Mouse (Mus musculus) midbrain, embryonic 16.5 days (tissue): ENCODE results near the gene Ahnak. TPM values are rescaled to one million over a fixed set of nuclear protein-coding genes. Genes with fewer than 3 reads are reported as not detected.
A peak's percentile ranks its signal among the peaks of the same experiment; 100 is the strongest.

Experiments
- ATAC-seq: fragments of 200-750 bp; cut with Nextera tagmentation; 2 replicates; pipeline ENCODE4 v1.8.0; 2017; ENCODE audit warnings: moderate TSS enrichment
- H3K27ac ChIP-seq: fragments of 300-500 bp; sonication (generic); 2 replicates; pipeline ENCODE4 v1.5.1; 2014; ENCODE audit warnings: mild to moderate bottlenecking, low read length, mixed read lengths
- H3K27me3 ChIP-seq: fragments of 300-500 bp; sonication (generic); 2 replicates; pipeline ENCODE4 v1.6.1; 2014; ENCODE audit warnings: low read depth, low read length, mixed read lengths; ENCODE audit not compliant: control insufficient read depth, insufficient read depth
- H3K36me3 ChIP-seq: fragments of 300-500 bp; sonication (generic); 2 replicates; pipeline ENCODE4 v1.6.1; 2014; ENCODE audit warnings: mild to moderate bottlenecking, low read length, moderate library complexity, mixed read lengths; ENCODE audit not compliant: control insufficient read depth, insufficient read depth
- H3K4me1 ChIP-seq: fragments of 300-500 bp; sonication (generic); 2 replicates; pipeline ENCODE4 v1.6.1; 2014; ENCODE audit warnings: mild to moderate bottlenecking, low read length, mixed read lengths; ENCODE audit not compliant: control insufficient read depth, insufficient read depth
- H3K4me2 ChIP-seq: fragments of 300-500 bp; sonication (generic); 2 replicates; pipeline ENCODE4 v1.6.1; 2014; ENCODE audit warnings: mild to moderate bottlenecking, low read length, mixed read lengths
- H3K4me3 ChIP-seq: fragments of 300-500 bp; sonication (generic); 2 replicates; pipeline ENCODE4 v1.5.1; 2014; ENCODE audit warnings: low read depth, mild to moderate bottlenecking, low read length, moderate library complexity, mixed read lengths
- H3K9ac ChIP-seq: fragments of 300-500 bp; sonication (generic); 2 replicates; pipeline ENCODE4 v1.6.1; 2014; ENCODE audit warnings: low read depth, low read length, mixed read lengths
- H3K9me3 ChIP-seq: fragments of 300-500 bp; sonication (generic); replicated peaks from 2 replicates; pipeline ENCODE4 v1.6.1; 2014; ENCODE audit warnings: mild to moderate bottlenecking, low read length, mixed read lengths; ENCODE audit not compliant: control insufficient read depth, poor library complexity, severe bottlenecking
- WGBS: fragments of 180-500 bp; shearing (Covaris S2); extraction: QIAGEN DNeasy Blood & Tissue Kit; methylation state at CpG from one replicate; pipeline ENCODE4 v1.1.7; 2014; 5-methylcytosine and 5-hydroxymethylcytosine counted together
- polyA plus RNA-seq: library from polyadenylated mRNA; unstranded; fragments of >200 nt; fragmentation: Nextera tagmentation; extraction: Ambion mirVana; gene quantifications from 2 replicates; pipeline ENCODE4 v1.2.1, GENCODE M21; 2015

Ahnak gene
- polyA plus RNA-seq, 1 experiment from 2014 or later, result 2.7 TPM

GRCm38 (mm10) chr19:8990432-8991102 is 1.5 kb downstream of the Ahnak start:
- H3K4me1 ChIP-seq, result peaks cover 16% of the 10 kb centered on the region
- no peaks in the 10 kb centered on the region for H3K9me3 ChIP-seq
- WGBS, result 17% methylated on average over 15 of the region's 15 CpGs
- peak overlapping the region; percentile 41 for H3K4me3 ChIP-seq
- no peaks in the 10 kb centered on the region for H3K36me3 ChIP-seq
- peaks cover 13% of the 10 kb centered on the region for H3K27me3 ChIP-seq
- H3K27ac ChIP-seq, result no peak overlapping the region
- peak overlapping the region; percentile 59; the same call in 1 of the 2 replicates for H3K9ac ChIP-seq
- peak; percentile 57 for ATAC-seq
- peak overlapping the region; percentile 66 for H3K4me2 ChIP-seq

GRCm38 (mm10) chr19:8991245-8991870 is 2.3 kb downstream of the Ahnak start:
- ATAC-seq, result no peak
- Histone ChIP-seq H3K27me3 (peaks cover 13% of the 10 kb centered on the region), H3K4me2 (no peak overlapping the region; the same call in none of the 2 replicates)

GRCm38 (mm10) chr19:8991871-8992735 is 3.0 kb downstream of the Ahnak start:
- Histone ChIP-seq H3K27ac (peak overlapping the region; percentile 40; the same call in 1 of the 2 replicates), H3K4me1 (peaks cover 16% of the 10 kb centered on the region), H3K9me3 (no peaks in the 10 kb centered on the region), H3K36me3 (no peaks in the 10 kb centered on the region), H3K27me3 (peaks cover 13% of the 10 kb centered on the region), H3K4me3 (no peak overlapping the region), H3K9ac (no peak overlapping the region), H3K4me2 (no peak overlapping the region)
- 87% methylated on average over 13 of the region's 13 CpGs for WGBS
- ATAC-seq, result no peak

More at GRCm38 (mm10) chr19:8991245-8991870, 2.3 kb downstream of the Ahnak start:
- Histone ChIP-seq H3K27ac (no peak overlapping the region), H3K9ac (no peak overlapping the region), H3K9me3 (no peaks in the 10 kb centered on the region), H3K4me1 (peaks cover 16% of the 10 kb centered on the region), H3K4me3 (no peak overlapping the region), H3K36me3 (no peaks in the 10 kb centered on the region)
- 74% methylated on average over 4 of the region's 4 CpGs for WGBS

- Histone ChIP-seq H3K4me1 (peaks cover 16% of the 10 kb centered on the region), H3K27ac (peak overlapping the region; percentile 40; the same call in 1 of the 2 replicates), H3K4me2 (no peak overlapping the region), H3K36me3 (no peaks in the 10 kb centered on the region), H3K9me3 (no peaks in the 10 kb centered on the region), H3K27me3 (peaks cover 13% of the 10 kb centered on the region), H3K4me3 (no peak overlapping the region), H3K9ac (no peak overlapping the region)
- 39% methylated on average over 12 of the region's 12 CpGs for WGBS
- ATAC-seq, result no peak
Observed at GRCm38 (mm10) chr19:8992769-8993624, 3.9 kb downstream of the Ahnak start.

GRCm38 (mm10) chr19:8993625-8993912 is 4.5 kb downstream of the Ahnak start:
- WGBS, result 48% methylated on average over 2 of the region's 2 CpGs
- Histone ChIP-seq H3K9me3 (no peaks in the 10 kb centered on the region), H3K27me3 (peaks cover 13% of the 10 kb centered on the region)

GRCm38 (mm10) chr19:8994813-8995607 is 5.9 kb downstream of the Ahnak start:
- no peak for ATAC-seq
- Histone ChIP-seq H3K4me2 (no peak overlapping the region), H3K4me3 (no peak overlapping the region), H3K27me3 (peaks cover under 1% of the 10 kb centered on the region; the same call in 1 of the 2 replicates), H3K27ac (no peak overlapping the region), H3K36me3 (no peaks in the 10 kb centered on the region), H3K9ac (no peak overlapping the region), H3K9me3 (no peaks in the 10 kb centered on the region), H3K4me1 (peaks cover 5% of the 10 kb centered on the region)
- WGBS, result 82% methylated on average over 10 of the region's 10 CpGs

More at GRCm38 (mm10) chr19:8993625-8993912, 4.5 kb downstream of the Ahnak start:
- no peak for ATAC-seq
- H3K4me3 ChIP-seq, result no peak overlapping the region
- no peak overlapping the region for H3K4me2 ChIP-seq
- no peak overlapping the region for H3K27ac ChIP-seq
- no peaks in the 10 kb centered on the region for H3K36me3 ChIP-seq
- peaks cover 16% of the 10 kb centered on the region for H3K4me1 ChIP-seq
- H3K9ac ChIP-seq, result no peak overlapping the region

- no peak overlapping the region for H3K4me3 ChIP-seq
- ATAC-seq, result no peak
- no peak overlapping the region for H3K27ac ChIP-seq
- no peaks in the 10 kb centered on the region for H3K4me1 ChIP-seq
- 92% methylated on average over 6 of the region's 6 CpGs for WGBS
- H3K9me3 ChIP-seq, result no peaks in the 10 kb centered on the region
- H3K27me3 ChIP-seq, result no peaks in the 10 kb centered on the region
- H3K36me3 ChIP-seq, result no peaks in the 10 kb centered on the region
- H3K9ac ChIP-seq, result no peak overlapping the region
- H3K4me2 ChIP-seq, result no peak overlapping the region
Observed at GRCm38 (mm10) chr19:8996601-8997000, 7.5 kb downstream of the Ahnak start.

- WGBS, result 71% methylated on average over 4 of the region's 4 CpGs
- no peak overlapping the region for H3K4me2 ChIP-seq
- no peaks in the 10 kb centered on the region for H3K27me3 ChIP-seq
- 0 out of 2 replicates have a peak, but pooled peaks have one; percentile 36 for ATAC-seq
- no peaks in the 10 kb centered on the region for H3K9me3 ChIP-seq
- no peaks in the 10 kb centered on the region for H3K4me1 ChIP-seq
- H3K36me3 ChIP-seq, result peaks cover 3% of the 10 kb centered on the region; the same call in 1 of the 2 replicates
- no peak overlapping the region for H3K4me3 ChIP-seq
- H3K9ac ChIP-seq, result no peak overlapping the region
- no peak overlapping the region for H3K27ac ChIP-seq
Observed at GRCm38 (mm10) chr19:8997546-8997945, 8.5 kb downstream of the Ahnak start.
